Mouse (Mus musculus): Measurements from ENCODE around the gene Cd200r1.

DNA sequence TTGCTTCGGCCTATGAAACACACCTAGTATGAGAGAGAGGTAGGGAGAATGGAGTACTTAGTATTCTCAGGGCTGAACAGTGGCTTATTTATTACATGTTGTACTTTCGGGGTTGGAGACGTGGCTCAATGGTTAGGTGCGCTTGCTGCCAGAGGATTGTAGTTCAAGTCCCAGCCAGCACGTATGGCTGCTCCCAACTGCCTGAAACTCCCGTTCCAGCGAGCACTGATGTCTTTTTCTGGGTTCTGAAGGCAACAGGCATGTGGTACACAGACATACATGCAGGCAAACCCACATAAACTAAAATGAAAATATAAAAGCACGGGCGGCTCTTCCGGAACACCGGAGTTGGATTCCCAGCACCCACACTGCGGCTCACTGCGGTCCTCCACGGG is 20.1 kb upstream of the Cd200r1 start:
- TF ChIP-seq POLR2A (IDR thresholded peaks at IDR 0.05; ENCODE audit: borderline replicate concordance, extremely low read depth, insufficient read depth, insufficient read length, poor library complexity, severe bottlenecking) (no peak), CTCF (IDR thresholded peaks at IDR 0.05; ENCODE audit: borderline replicate concordance, extremely low read depth, insufficient read depth, insufficient read length) (no peak)
